Mouse (Mus musculus) 3T3-L1 (cell line): ENCODE measurements at regions not wholly inside any gene's neighbourhood (a gene's known extent, or its start where the extent isn't known, plus 50 kb on each side); places are given as distances from the start of the nearest gene placed in this dataset.
A peak's percentile ranks its signal among the peaks of the same experiment; 100 is the strongest.

ENCODE experiments used
- DNase-seq: peaks from one replicate; pipeline ENCODE4 v3.0.0-alpha.2; 2015; ENCODE audit warnings: low read depth, low spot score

- peak; percentile 60 for DNase-seq
Measured at GRCm38 (mm10) chr6:53143846-53144584, 75.6 kb upstream of the Jazf1 start.

- DNase-seq = no peak
Measured at GRCm38 (mm10) chr6:53134410-53134809, 66.0 kb upstream of the Jazf1 start.

GRCm38 (mm10) chr6:53130717-53131330 is 62.4 kb upstream of the Jazf1 start:
- DNase-seq = no peak

- no peak for DNase-seq
Measured at GRCm38 (mm10) chr6:53126776-53127175, 58.3 kb upstream of the Jazf1 start.

- DNase-seq = no peak
Measured at GRCm38 (mm10) chr6:53124800-53125450, 56.5 kb upstream of the Jazf1 start.

- no peak for DNase-seq
Measured at GRCm38 (mm10) chr6:53120385-53120784, 52.0 kb upstream of the Jazf1 start.
